Mouse (Mus musculus): ENCODE measurements around the gene P2rx4. TPM values are rescaled to one million over a fixed set of nuclear protein-coding genes. Genes with fewer than 3 reads are reported as not detected.

P2rx4 gene
- polyA plus RNA-seq, 1 experiment from 2014 or later, result 29.0 TPM

DNA sequence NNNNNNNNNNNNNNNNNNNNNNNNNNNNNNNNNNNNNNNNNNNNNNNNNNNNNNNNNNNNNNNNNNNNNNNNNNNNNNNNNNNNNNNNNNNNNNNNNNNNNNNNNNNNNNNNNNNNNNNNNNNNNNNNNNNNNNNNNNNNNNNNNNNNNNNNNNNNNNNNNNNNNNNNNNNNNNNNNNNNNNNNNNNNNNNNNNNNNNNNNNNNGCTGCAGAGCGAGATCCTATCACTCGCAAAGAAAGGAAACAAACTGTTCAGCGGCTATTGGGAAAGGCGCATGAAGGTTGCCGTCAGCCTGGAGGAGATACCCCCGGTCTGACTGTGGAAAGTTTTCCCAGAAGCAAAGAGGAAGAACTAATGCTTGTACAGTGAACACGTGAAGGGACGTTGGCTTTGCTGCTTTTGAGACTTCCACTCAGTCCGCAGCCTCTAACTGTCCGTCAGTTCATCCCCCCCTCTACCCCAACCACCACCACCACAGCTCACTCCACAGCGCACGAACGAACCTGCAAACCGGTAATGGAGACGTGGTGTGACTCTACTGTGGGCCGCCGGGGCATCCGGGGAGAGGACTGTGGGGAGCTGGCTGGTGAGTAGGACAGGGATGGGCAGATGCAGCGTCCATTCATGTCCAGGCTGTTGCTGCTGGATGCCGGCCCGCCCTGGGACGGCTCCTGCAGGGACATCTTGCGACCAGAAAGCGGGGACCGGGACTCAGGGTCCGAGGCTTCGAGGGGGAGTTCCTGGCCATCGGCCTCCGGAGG, 56.1 kb downstream of the P2rx4 start:
- Histone ChIP-seq H3K4me3 (replicated peaks) (no peak overlapping the region), H3K4me2 (no peak overlapping the region), H3K4me1 (replicated peaks) (peaks cover 53% of the 10 kb centered on the region), H3K27me3 (no peaks in the 10 kb centered on the region), H3K36me3 (peaks cover 18% of the 10 kb centered on the region; the same call in 1 of the 2 replicates), H3K27ac (peak overlapping the region; percentile 6; the same call in 1 of the 2 replicates), H3K9me3 (replicated peaks) (no peaks in the 10 kb centered on the region), H3K9ac (no peak overlapping the region)
- ATAC-seq (ENCODE audit: low read depth), result no peak
- WGBS (ENCODE audit: insufficient replicate concordance), result 77% methylated on average over 29 of the region's 29 CpGs
- DNase-seq, result no peak

DNA sequence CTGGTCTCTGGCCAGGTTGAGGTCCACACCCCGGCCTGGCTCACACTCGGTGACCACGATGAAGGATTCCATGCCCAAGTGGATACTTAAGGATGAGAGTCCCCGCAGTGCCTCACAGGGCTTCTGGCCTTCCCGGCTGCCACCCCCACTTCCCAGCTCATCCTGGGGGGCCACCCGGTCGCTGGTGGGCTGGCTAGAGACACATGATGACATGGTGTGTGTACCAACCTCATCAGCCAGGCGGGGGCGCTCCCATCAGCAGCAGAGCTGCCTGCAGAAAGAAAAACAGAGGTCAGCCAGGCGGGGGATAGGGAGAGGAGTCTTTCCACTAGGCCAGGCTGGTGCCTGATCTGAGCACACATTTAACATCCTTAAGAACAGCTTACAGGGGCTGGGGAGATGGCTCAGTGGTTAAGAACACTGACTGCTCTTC, 56.7 kb downstream of the P2rx4 start:
- no peak overlapping the region for H3K27ac ChIP-seq
- no peaks in the 10 kb centered on the region for H3K27me3 ChIP-seq
- peak; percentile 26 for DNase-seq
- H3K36me3 ChIP-seq, result peaks cover 14% of the 10 kb centered on the region; the same call in 1 of the 2 replicates
- no peak overlapping the region for H3K4me3 ChIP-seq (replicated peaks)
- ATAC-seq (ENCODE audit: low read depth), result no peak
- no peak overlapping the region for H3K4me2 ChIP-seq
- H3K9me3 ChIP-seq (replicated peaks), result no peaks in the 10 kb centered on the region
- no peak overlapping the region for H3K9ac ChIP-seq
- WGBS (ENCODE audit: insufficient replicate concordance), result 68% methylated on average over 10 of the region's 10 CpGs
- peaks cover 57% of the 10 kb centered on the region for H3K4me1 ChIP-seq (replicated peaks)

DNA sequence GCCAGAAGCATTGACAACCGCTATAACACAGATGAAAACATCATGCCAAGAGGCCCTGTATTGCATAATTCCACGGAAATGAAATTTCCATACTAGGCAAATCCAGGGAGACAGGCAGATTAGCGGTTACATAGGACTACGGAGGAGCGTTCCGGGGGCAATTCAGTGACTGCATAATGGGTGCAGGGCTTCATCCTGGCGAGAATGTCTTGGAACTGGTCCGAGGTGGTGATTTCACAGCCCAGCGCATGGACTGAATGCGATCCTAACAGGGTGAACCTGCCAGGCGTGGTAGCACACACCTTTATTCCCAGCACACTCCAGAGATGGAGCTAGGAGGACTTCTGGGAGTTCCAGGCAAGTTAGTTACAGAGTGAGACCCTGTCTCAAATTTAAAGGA, 59.9 kb downstream of the P2rx4 start:
- no peak for ATAC-seq (ENCODE audit: low read depth)

DNA sequence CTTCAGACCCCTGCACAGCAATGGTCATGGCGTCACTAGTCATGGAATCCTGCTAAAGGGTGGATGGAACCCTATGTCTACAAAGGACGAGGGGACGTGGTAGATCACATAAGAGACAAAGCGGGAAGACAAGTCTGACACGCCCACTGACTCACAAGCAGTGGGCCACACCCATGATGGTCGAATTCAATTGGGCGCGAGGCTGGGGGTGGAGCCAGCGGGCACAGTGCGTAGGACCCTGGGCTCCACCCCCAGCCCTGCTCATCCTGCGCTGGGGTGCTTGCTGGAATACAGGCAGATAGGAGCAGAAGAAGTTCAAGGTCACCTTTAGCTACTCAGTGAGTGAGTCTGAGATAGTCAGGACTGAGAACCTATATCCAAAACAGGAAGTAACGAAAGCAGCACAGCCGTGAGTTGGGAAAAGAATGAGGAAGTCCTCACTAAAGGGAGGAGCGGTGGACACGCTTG, 61.8 kb downstream of the P2rx4 start:
- Histone ChIP-seq H3K36me3 (peaks cover 22% of the 10 kb centered on the region; the same call in 1 of the 2 replicates), H3K27me3 (no peaks in the 10 kb centered on the region), H3K27ac (peak overlapping the region; percentile 40; the same call in 1 of the 2 replicates), H3K4me2 (no peak overlapping the region), H3K4me1 (replicated peaks) (peaks cover 38% of the 10 kb centered on the region), H3K9me3 (replicated peaks) (no peaks in the 10 kb centered on the region), H3K9ac (no peak overlapping the region), H3K4me3 (replicated peaks) (no peak overlapping the region)
- 58% methylated on average over 15 of the region's 15 CpGs for WGBS (ENCODE audit: insufficient replicate concordance)
- ATAC-seq (ENCODE audit: low read depth) (peak; percentile 71), DNase-seq (peak; percentile 54)

More for the DNA sequence above, 59.9 kb downstream of the P2rx4 start:
- Histone ChIP-seq H3K36me3 (peaks cover 19% of the 10 kb centered on the region; the same call in 1 of the 2 replicates), H3K9me3 (replicated peaks) (no peaks in the 10 kb centered on the region), H3K27me3 (no peaks in the 10 kb centered on the region), H3K4me2 (no peak overlapping the region), H3K9ac (no peak overlapping the region), H3K27ac (no peak overlapping the region), H3K4me3 (replicated peaks) (no peak overlapping the region), H3K4me1 (replicated peaks) (peaks cover 52% of the 10 kb centered on the region)
- DNase-seq, result no peak
- 83% methylated on average over 11 of the region's 11 CpGs for WGBS (ENCODE audit: insufficient replicate concordance)

DNA sequence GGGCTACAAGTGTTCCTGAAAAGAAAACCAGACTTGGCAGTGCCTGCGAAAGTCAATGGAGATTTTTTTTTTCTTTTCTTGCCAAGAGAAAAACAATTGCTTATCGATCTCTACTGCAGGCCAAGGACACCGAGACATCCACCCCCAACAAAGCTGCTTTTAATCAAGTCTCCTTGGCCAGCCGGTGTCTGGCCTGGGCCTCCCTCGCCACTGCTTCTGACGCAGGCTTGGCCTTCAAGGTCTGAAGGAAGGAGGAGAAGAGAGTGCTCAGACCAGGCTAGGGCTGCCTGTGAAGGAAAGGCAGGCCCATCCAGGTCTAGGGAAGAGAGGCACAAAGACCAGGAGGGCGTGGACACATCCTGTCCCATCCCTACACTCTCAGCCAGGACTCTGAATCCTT, 63.0 kb downstream of the P2rx4 start:
- Histone ChIP-seq H3K27ac (peak overlapping the region; percentile 65), H3K4me3 (replicated peaks) (no peak overlapping the region), H3K4me2 (peak overlapping the region; percentile 2; the same call in 1 of the 2 replicates), H3K9me3 (replicated peaks) (no peaks in the 10 kb centered on the region), H3K27me3 (no peaks in the 10 kb centered on the region), H3K4me1 (replicated peaks) (peaks cover 48% of the 10 kb centered on the region), H3K36me3 (peaks cover 22% of the 10 kb centered on the region; the same call in 1 of the 2 replicates), H3K9ac (peak overlapping the region; percentile 18; the same call in 1 of the 2 replicates)
- ATAC-seq (ENCODE audit: low read depth) (no peak), DNase-seq (no peak)
- 61% methylated on average over 7 of the region's 7 CpGs for WGBS (ENCODE audit: insufficient replicate concordance)

DNA sequence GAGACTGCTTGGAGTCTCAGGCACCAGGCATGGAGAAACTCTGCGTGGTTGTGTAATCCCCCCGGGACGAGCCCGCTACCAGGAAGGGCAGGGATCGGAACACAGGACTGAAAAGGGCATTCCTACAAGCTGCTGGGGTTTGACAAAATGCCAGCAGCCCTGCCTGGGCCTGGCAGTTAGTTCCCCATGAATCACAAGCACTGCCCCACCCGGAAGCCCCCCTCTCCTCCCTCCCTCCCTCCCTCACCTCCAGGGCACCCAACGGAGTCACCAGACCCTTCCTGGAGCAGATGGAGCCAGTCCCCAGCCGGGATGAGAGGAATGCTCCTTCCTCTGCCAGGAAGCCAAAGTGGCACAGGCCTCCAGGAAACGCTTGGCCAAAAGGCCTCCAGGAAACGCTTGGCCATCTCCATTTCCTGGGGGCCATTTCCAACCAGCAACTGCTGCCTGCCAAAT, 63.5 kb downstream of the P2rx4 start:
- peak overlapping the region; percentile 65 for H3K27ac ChIP-seq
- H3K4me3 ChIP-seq (replicated peaks), result no peak overlapping the region
- no peaks in the 10 kb centered on the region for H3K9me3 ChIP-seq (replicated peaks)
- no peaks in the 10 kb centered on the region for H3K27me3 ChIP-seq
- H3K4me2 ChIP-seq, result peak overlapping the region; percentile 2; the same call in 1 of the 2 replicates
- no peak for DNase-seq
- H3K9ac ChIP-seq, result 0 out of 2 replicates have a peak overlapping the region, but pooled peaks have one; percentile 18
- peaks cover 22% of the 10 kb centered on the region; the same call in 1 of the 2 replicates for H3K36me3 ChIP-seq
- WGBS (ENCODE audit: insufficient replicate concordance), result 41% methylated on average over 10 of the region's 10 CpGs
- peaks cover 53% of the 10 kb centered on the region for H3K4me1 ChIP-seq (replicated peaks)
- no peak for ATAC-seq (ENCODE audit: low read depth)

DNA sequence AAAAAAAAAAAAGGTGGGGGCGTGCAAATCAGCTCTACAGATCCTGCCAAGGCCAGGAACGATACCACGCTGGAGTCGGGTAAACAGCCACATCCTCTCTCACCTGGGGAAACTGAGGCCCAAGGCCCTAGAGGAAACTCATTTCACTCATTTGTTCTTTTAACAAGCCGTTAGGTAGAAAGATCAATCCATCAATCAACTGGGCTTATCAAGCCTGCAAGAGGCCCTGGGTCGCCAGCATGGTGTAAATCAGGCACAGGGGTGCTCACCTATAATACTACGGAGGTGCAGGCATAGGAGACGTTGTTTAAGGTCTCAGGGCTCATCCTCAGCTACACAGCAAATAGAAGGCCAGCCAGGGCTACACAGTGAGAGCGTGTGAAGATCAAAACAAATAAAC, 64.1 kb downstream of the P2rx4 start:
- Histone ChIP-seq H3K9me3 (replicated peaks) (no peaks in the 10 kb centered on the region), H3K4me2 (peak overlapping the region; percentile 2; the same call in 1 of the 2 replicates), H3K27me3 (no peaks in the 10 kb centered on the region), H3K27ac (peak overlapping the region; percentile 65), H3K4me1 (replicated peaks) (peaks cover 54% of the 10 kb centered on the region), H3K4me3 (replicated peaks) (no peak overlapping the region), H3K9ac (no peak overlapping the region), H3K36me3 (peaks cover 23% of the 10 kb centered on the region; the same call in 1 of the 2 replicates)
- ATAC-seq (ENCODE audit: low read depth) (no peak), DNase-seq (no peak)
- 47% methylated on average over 9 of the region's 9 CpGs for WGBS (ENCODE audit: insufficient replicate concordance)

DNA sequence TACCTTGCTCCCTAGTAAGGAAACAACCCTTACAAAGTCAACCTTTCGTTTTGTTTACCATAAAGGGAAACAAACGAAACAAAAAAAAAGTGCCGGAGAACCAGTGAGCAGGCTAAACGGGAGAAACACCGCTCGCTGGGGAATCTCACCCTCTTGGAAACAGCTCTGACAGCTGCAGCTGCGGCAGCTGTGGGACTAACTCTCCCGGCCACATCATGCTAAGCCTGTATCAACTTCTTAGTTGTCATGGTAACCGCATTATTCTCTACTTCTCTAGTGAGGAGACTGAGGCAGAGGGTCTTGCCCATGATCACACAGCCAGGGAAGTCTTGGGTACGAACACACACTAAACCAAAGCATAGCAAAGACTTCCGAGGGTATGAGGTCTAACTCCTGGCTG, 66.4 kb downstream of the P2rx4 start:
- WGBS (ENCODE audit: insufficient replicate concordance), result 85% methylated on average over 11 of the region's 11 CpGs
- Histone ChIP-seq H3K9me3 (replicated peaks) (no peaks in the 10 kb centered on the region), H3K4me3 (replicated peaks) (no peak overlapping the region), H3K9ac (no peak overlapping the region), H3K36me3 (peaks cover 25% of the 10 kb centered on the region; the same call in 1 of the 2 replicates), H3K4me1 (replicated peaks) (peaks cover 70% of the 10 kb centered on the region), H3K27ac (no peak overlapping the region; the same call in 1 of the 2 replicates), H3K4me2 (no peak overlapping the region), H3K27me3 (no peaks in the 10 kb centered on the region)
- DNase-seq (no peak), ATAC-seq (ENCODE audit: low read depth) (no peak)

DNA sequence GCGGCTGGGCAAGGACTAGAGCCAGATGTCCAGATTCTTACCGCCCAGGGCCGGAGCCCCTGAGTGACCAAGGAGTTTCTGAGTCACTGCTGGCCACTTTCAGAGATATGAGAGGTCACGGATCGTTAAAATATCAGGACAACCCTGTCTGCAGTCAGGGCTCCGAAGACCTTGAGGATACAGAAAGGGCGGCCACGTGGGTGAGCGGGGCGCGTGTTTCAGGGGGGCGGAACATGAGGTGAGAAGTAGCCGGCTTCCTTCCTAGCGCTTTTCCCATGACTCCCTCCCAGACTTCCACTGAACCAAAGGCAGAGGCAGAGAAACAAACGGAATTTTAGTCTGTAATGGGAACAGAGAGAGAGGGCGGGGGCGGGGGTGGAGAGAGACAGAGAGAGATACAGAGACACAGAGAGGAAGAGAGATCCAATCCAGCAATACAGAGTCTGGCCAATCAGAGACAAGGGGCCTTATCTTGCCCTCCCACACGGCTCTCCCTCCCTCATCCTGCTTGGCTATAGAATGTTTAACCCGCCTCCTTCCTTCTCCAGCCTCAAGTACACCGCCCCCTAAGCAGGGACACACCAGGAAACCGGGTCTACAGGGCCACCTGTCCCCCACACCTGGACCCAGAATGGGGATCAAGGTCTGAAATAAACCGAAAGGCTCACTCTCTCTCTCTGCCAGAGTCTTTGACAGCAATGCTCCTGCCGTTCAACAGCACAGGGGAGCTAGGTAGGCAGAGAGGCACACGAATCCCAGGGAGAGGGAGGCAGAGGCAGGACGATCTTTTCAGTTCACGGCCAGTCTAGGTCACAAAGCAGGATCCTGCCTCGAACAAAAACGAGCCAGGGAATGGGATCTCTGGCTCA, 67.6 kb downstream of the P2rx4 start:
- no peaks in the 10 kb centered on the region for H3K27me3 ChIP-seq
- ATAC-seq (ENCODE audit: low read depth) (peak; percentile 85), DNase-seq (peak; percentile 78)
- peaks cover 64% of the 10 kb centered on the region for H3K4me1 ChIP-seq (replicated peaks)
- peak overlapping the region; percentile 55 for H3K4me2 ChIP-seq
- peaks cover 20% of the 10 kb centered on the region; the same call in 1 of the 2 replicates for H3K36me3 ChIP-seq
- H3K9me3 ChIP-seq (replicated peaks), result no peaks in the 10 kb centered on the region
- 53% methylated on average over 28 of the region's 28 CpGs for WGBS (ENCODE audit: insufficient replicate concordance)
- peak overlapping the region; percentile 30 for H3K4me3 ChIP-seq (replicated peaks)
- peak overlapping the region; percentile 56 for H3K9ac ChIP-seq
- peak overlapping the region; percentile 68 for H3K27ac ChIP-seq

DNA sequence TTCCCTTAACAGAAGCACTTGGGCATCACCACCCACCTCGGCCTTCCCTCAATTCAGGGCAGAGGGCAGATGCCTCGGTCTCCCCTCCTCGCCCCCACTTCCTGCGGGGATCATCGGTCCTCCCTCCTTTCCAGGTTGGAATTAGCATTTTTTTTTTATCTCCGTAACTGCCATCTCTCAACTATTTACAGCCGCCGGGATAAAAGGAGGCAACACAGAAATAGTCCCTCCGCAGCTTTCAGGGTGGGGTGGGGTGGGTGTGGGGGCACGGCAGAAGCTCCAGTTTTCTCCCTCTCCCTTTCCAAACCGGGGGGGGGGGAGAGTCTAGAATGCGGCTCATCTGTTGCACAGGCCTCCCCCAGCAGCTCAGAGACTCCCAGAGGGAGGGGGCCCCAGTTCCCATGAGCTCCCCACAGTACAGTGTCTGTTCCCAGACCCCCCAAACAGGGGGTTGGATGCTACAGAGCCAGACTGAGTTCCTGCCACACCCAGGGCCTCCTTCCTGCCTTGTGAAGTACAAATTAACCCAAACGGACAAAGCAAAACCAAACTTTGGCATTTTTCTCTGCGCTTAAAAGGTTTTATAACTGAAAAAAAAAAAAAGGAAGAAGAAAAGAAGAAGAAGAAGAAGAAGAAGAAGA, 68.4 kb downstream of the P2rx4 start:
- peak overlapping the region; percentile 55 for H3K4me2 ChIP-seq
- no peaks in the 10 kb centered on the region for H3K27me3 ChIP-seq
- H3K36me3 ChIP-seq, result peaks cover 20% of the 10 kb centered on the region; the same call in 1 of the 2 replicates
- H3K4me1 ChIP-seq (replicated peaks), result peaks cover 63% of the 10 kb centered on the region
- no peak for ATAC-seq (ENCODE audit: low read depth)
- H3K9me3 ChIP-seq (replicated peaks), result no peaks in the 10 kb centered on the region
- H3K27ac ChIP-seq, result peak overlapping the region; percentile 68
- peak overlapping the region; percentile 12; the same call in 1 of the 2 replicates for H3K4me3 ChIP-seq (replicated peaks)
- WGBS (ENCODE audit: insufficient replicate concordance), result 68% methylated on average over 14 of the region's 14 CpGs
- H3K9ac ChIP-seq, result peak overlapping the region; percentile 37; the same call in 1 of the 2 replicates
- no peak for DNase-seq

Data from liver, embryonic 13.5 days (tissue).